Mouse (Mus musculus): ENCODE results near the gene Fbxl20.
A peak's percentile ranks its signal among the peaks of the same experiment; 100 is the strongest.

The Fbxl20 gene

DNA sequence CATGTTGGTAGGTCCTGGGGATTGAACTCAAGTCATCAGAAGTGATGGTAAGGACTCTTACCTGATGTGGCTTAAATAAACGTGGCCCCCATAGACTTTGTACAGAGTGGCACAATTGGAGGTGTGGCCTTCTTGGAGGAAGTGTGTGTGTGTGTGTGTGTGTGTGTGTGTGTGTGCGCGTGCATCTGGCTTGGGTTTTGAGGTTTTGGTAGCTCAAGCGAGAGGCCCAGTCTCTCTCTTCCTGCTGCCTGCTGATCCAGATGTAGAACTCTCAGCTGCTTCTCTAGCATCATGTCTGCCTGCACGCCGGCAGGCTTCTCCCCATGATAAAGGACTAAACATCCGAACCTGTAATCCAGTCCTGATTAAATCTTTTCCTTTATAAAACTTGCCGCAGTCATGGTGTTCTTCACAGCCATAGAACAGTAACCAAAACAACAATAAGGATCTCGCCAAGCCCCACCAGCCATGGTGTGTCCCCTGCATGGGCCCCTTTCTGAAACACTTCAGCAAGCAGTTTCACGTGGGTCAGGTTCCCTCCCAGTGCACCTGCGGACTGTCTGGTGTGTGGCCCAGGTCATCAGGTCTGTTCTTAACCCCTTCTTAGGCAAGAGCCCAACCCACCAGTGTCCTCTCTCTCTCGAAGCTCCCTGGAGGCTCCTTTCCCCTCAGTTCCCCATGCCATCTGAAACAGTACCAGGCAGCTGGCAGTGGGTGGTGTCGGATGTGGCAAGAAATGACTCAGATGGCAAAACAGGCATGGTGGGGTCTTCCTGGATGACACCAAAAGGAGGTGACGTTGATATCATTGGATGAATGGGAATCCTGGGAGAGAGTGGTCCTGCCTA, 100.3 kb downstream of the Fbxl20 start:
- DNase-seq (ENCODE audit: low read depth, low spot score), result no peak

DNA sequence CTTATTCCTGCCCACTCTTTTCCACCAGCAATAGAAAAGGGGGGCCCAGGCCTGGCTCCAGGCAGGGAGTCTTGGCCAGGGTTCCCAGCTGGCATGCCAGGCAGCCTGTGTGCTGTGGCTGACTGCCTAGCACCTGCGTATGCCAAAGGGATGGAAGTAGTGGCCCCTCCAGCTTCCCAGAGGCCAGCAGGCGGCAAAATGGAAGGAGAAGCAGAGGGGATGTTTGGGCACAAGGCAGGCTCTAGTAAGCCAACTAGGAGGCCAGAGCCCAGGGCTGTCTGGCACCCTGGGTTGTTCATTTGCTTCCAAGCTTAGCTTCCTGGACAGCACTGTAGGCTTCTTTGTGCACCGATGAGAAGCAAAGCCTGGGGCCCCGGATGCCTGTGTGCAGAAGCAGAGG, 102.5 kb downstream of the Fbxl20 start:
- DNase-seq (ENCODE audit: low read depth, low spot score), result no peak

- no peak for DNase-seq (ENCODE audit: low read depth, low spot score)
These were observed 103.7 kb downstream of the Fbxl20 start for GRCm38 (mm10) chr11:98046466-98046865.

GRCm38 (mm10) chr11:98045596-98045995, 104.6 kb downstream of the Fbxl20 start:
- no peak for DNase-seq (ENCODE audit: low read depth, low spot score)

DNA sequence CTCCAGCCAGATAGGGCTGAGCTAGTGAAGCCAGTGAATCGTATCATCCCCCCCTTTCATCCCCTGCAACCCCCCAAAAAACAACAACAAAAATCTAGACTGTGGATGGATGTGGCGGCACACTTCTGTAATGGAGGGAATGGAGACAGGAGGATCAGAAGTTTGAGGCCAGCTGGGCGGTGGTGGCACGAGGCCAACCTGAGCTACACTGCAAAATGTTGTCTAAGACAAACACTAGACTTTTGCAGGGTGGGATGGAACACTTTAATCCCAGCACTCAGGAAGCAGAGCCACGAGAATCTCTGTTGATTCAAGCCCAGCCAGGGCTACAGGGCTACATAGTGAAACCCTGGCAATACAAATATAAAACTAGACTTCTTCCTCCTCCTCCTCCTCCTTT, 106.1 kb downstream of the Fbxl20 start:
- DNase-seq (ENCODE audit: low read depth, low spot score), result no peak

- no peak for DNase-seq (ENCODE audit: low read depth, low spot score)
These were observed 107.5 kb downstream of the Fbxl20 start for GRCm38 (mm10) chr11:98042741-98043140.

DNA sequence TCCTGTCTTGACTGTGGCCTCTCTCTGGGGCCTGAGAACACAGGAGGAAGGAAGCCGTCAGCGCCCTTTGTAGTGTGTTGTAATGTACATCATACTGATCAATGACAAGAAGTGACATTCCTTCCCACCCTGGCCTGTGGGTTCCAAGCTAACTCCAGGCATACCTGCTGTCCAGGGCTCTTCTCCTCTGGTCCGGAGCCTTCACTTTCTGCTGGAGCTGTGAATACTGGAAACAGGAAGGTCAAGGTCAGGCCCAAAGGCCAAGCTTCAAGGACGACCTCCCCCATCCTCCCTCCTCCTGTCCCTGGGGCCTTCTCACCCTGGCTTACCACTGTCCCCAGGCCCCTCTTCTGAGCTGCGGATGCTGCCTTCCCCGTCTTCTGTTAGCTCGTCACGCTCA, 109.2 kb downstream of the Fbxl20 start:
- no peak for DNase-seq (ENCODE audit: low read depth, low spot score)

DNA sequence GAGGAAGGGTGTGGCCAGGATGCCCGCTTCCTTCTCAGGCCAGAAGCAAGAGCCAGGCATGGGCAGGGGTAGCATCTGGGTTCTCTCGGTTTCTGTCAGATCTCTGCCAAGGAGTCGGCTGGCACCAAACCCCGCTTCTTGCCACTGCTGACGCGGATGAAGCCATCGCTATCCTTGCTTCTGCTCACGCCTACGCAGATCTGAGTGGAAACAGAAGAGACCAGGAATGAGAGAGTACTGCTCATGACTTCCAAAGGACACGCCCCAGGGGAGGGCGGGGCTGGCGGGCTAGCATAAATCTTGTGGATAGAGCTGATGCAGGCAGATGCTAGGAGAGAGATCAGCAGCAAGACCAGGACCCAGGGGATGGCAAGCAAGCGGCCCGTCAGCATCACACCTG, 112.3 kb downstream of the Fbxl20 start:
- DNase-seq (ENCODE audit: low read depth, low spot score), result no peak

DNA sequence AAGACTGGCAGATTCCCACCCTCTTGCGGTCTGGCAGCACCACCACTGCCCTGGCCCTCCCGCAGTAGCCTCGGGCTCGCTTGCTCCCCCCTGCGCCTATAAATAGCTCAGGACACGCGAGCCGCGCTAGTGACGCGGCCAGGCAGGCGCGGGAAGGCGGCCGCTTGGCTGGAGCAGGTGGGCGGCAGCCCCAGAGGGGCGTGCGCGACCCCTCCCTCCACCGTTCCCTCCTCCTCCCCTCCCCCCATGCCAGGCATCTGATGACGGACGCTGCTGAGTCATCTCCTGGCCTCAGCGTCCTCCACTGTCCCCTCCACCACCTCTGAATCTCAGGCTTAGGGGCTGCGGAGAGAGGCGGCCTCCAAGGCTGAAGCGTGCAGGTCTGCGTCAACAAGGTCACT, 114.2 kb downstream of the Fbxl20 start:
- DNase-seq (ENCODE audit: low read depth, low spot score), result peak; percentile 59

DNA sequence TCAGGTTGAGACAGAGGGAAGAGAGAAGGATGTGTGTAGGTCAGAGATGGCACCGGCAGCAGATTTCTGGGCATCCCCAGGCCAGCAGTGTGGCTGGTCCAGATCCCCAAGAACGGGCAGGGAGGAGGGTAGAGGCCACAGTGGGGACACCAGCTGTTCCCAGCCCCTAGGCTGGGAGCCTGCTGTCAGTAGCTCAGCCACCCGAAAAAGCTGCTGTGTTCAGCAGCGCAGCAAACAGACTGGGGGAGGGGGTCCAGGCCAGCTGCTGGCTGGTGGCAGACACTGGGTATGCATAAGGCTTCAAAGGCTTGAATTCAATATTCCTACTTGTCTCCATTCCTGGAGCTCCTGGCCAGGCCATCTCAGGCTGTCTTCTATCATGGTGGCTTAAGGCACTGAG, 115.4 kb downstream of the Fbxl20 start:
- peak; percentile 44 for DNase-seq (ENCODE audit: low read depth, low spot score)

GRCm38 (mm10) chr11:98034061-98034460, 116.1 kb downstream of the Fbxl20 start:
- DNase-seq (ENCODE audit: low read depth, low spot score), result no peak

Measured in retina, postnatal 7 days (tissue).